Mouse (Mus musculus) forebrain, postnatal 0 days (tissue): Measurements from ENCODE around the gene Nanog. TPM values are rescaled to one million over a fixed set of nuclear protein-coding genes. Genes with fewer than 3 reads are reported as not detected.

Source experiments
- ATAC-seq: fragments of 200-750 bp; cut with Nextera tagmentation; 2 replicates; pipeline ENCODE4 v1.8.0; 2017; ENCODE audit warnings: mild to moderate bottlenecking, moderate library complexity
- DNase-seq: peaks from one replicate; pipeline ENCODE4 v3.0.0-alpha.2; 2015
- H3K27ac ChIP-seq: fragments of 300-500 bp; sonication (generic); 2 replicates; pipeline ENCODE4 v1.5.1; 2014; ENCODE audit warnings: low read depth, mild to moderate bottlenecking, antibody characterized with exemption, low read length, moderate library complexity, mixed read lengths
- H3K27me3 ChIP-seq: fragments of 300-500 bp; sonication (generic); 2 replicates; pipeline ENCODE4 v1.6.1; 2014; ENCODE audit warnings: mild to moderate bottlenecking, low read length, mixed read lengths; ENCODE audit not compliant: insufficient read depth
- H3K36me3 ChIP-seq: fragments of 300-500 bp; sonication (generic); 2 replicates; pipeline ENCODE4 v1.6.1; 2014; ENCODE audit warnings: mild to moderate bottlenecking, moderate library complexity; ENCODE audit not compliant: insufficient read depth
- H3K4me1 ChIP-seq: fragments of 300-500 bp; sonication (generic); 2 replicates; pipeline ENCODE4 v1.6.1; 2014; ENCODE audit warnings: antibody characterized with exemption; ENCODE audit not compliant: insufficient read depth
- H3K4me2 ChIP-seq: fragments of 300-500 bp; sonication (generic); 2 replicates; pipeline ENCODE4 v1.6.1; 2014; ENCODE audit warnings: low read depth, mild to moderate bottlenecking, moderate library complexity
- H3K4me3 ChIP-seq: fragments of 300-500 bp; sonication (generic); 2 replicates; pipeline ENCODE4 v1.5.1; 2014; ENCODE audit warnings: low read depth, low read length, mixed read lengths
- H3K9ac ChIP-seq: fragments of 300-500 bp; sonication (generic); 2 replicates; pipeline ENCODE4 v1.6.1; 2014; ENCODE audit warnings: mild to moderate bottlenecking
- H3K9me3 ChIP-seq: fragments of 300-500 bp; sonication (generic); 2 replicates; pipeline ENCODE4 v1.6.1; 2016; ENCODE audit warnings: low read length
- CTCF ChIP-seq: sonication (generic); IDR thresholded peaks from 2 replicates; pipeline ENCODE4 v1.5.1; 2016; ENCODE audit warnings: antibody characterized with exemption, control low read depth, low read depth
- WGBS: fragments of 180-500 bp; shearing (Covaris S2); extraction: QIAGEN DNeasy Blood & Tissue Kit; methylation state at CpG from one replicate; pipeline ENCODE4 v1.1.7; 2014; 5-methylcytosine and 5-hydroxymethylcytosine counted together
- polyA plus RNA-seq: library from polyadenylated mRNA; unstranded; fragments of >200 nt; fragmentation: Nextera tagmentation; extraction: Ambion mirVana; gene quantifications from 2 replicates; pipeline ENCODE4 v1.2.1, GENCODE M21; 2015
- total RNA-seq: library from RNA; depleted of rRNA; stranded (reverse); fragments of >200 nt; gene quantifications from 2 replicates; pipeline ENCODE4 v1.2.3, GENCODE M21; 2014

The Nanog gene
- total and polyA plus RNA-seq, 2 experiments from 2014 or later: 0.07 TPM; not detected in 1

DNA sequence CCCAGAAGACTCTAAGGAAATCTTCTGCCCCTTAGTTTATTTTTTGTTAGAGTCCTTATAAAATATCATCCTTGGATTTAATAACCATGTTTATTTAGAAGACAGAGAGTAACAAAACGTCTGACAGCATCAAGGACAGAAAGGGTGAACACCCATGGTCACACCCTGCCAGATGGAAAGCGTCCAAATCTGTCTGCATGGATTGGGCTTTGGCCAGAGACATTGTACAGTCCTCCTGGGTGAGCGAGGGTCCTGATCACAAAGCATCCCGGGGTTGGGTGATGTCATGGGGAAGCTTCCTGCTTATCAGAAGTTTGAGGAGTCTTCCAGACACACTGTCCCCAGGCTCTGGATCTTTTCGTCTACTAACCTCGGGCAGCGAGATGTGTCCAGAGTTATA is 41.4 kb upstream of the Nanog start:
- Histone ChIP-seq H3K36me3 (no peaks in the 10 kb centered on the region), H3K27me3 (no peaks in the 10 kb centered on the region; the same call in 1 of the 2 replicates), H3K4me2 (no peak overlapping the region), H3K4me1 (0 out of 2 replicates have a peak, but pooled peaks cover 3% of the 10 kb centered on the region), H3K27ac (no peak overlapping the region), H3K9me3 (no peaks in the 10 kb centered on the region), H3K9ac (no peak overlapping the region), H3K4me3 (no peak overlapping the region)
- ATAC-seq: no peak
- TF ChIP-seq CTCF: no peak
- DNase-seq: no peak
- WGBS: 62% methylated on average over 7 of the region's 7 CpGs

DNA sequence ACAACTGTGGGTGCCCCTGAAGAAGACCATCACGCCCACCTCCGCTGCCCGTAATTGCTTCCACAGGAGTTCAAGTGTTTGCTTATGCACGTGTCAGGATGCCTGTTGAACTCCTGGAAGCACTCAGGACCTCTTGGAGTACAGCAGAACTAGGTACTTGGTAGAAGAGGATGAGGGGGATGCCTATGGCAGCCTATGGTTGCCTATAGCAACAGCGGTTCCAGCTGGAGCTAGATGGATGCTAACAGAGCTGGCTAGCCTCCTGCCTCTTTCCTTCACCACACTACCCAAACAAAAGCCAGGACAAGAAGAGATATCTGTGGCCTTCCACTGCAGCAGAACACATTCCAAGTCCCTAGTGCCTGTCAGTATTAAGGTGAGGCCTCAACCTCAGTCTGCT is 39.6 kb upstream of the Nanog start:
- DNase-seq: no peak
- Histone ChIP-seq H3K27ac (no peak overlapping the region), H3K27me3 (no peaks in the 10 kb centered on the region), H3K9me3 (no peaks in the 10 kb centered on the region), H3K36me3 (no peaks in the 10 kb centered on the region), H3K4me3 (no peak overlapping the region), H3K9ac (no peak overlapping the region), H3K4me2 (no peak overlapping the region), H3K4me1 (0 out of 2 replicates have a peak, but pooled peaks cover 3% of the 10 kb centered on the region)
- no peak for ATAC-seq
- no peak for TF ChIP-seq CTCF
- WGBS: 69% methylated on average over 5 of the region's 5 CpGs

DNA sequence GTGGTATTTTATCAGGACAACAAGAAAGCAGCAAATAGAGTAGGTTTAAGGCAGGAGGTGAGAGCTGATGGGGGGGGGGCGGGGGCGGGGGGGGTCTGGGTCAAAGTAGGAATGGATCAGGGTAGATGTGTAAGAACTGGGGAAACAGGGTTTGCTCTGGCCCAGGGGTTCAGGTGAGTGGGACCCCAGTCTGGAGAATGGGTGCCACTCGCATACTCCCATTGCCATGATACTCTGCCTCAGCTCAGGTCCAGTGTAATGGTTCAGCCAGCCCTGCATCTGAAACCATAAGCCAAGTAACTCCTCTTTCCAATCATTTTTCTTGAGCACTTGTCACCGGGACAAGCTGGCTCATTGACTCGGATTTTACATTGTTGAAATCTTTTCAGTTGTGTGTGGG is 38.5 kb upstream of the Nanog start:
- no peak overlapping the region for H3K4me2 ChIP-seq
- ATAC-seq (no peak), DNase-seq (no peak)
- H3K9me3 ChIP-seq: no peaks in the 10 kb centered on the region
- no peaks in the 10 kb centered on the region for H3K27me3 ChIP-seq
- H3K4me1 ChIP-seq: 0 out of 2 replicates have a peak, but pooled peaks cover 3% of the 10 kb centered on the region
- no peak overlapping the region for H3K9ac ChIP-seq
- H3K27ac ChIP-seq: no peak overlapping the region
- 69% methylated on average over 5 of the region's 5 CpGs for WGBS
- TF ChIP-seq CTCF: no peak
- no peak overlapping the region for H3K4me3 ChIP-seq
- no peaks in the 10 kb centered on the region for H3K36me3 ChIP-seq

DNA sequence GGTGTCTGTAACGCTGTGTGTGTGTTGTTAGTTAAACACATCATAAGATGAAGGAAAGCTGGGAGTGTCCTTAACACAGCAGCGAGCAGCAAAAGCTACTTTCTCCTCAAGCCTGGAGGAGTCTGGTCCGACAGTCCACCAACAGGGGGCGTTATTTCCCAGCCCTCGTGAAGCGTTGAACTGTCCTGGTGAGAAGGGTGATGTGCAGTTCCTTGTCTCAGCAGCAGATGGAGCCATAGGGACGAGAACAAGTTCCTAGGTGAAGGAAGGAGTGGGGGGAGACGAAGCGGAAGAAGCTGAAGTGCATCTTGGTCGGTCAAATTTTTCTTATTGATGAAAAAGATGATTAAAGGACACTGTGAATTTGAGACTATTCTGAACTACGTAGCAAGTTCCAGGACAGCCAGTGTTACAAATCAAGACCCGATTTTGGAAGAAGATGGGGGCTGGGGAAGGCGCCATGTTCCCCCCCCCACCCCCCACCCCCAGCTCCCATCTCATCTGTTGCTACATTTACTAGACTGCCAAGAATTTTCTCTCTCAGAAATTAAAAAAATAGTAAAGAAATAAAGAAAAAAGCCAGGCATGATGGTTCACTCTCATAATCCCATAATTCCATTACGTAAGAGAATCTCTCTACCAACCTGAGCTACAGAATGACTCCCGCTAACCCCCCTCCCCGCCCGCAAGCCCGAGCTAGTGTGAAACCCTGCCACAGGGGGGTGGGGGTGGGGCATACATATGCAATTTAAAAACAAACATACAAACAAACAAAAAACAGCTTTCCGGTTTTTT is 37.7 kb upstream of the Nanog start:
- Histone ChIP-seq H3K4me2 (peak overlapping the region; percentile 55), H3K27me3 (no peaks in the 10 kb centered on the region), H3K4me1 (0 out of 2 replicates have a peak, but pooled peaks cover 3% of the 10 kb centered on the region), H3K9me3 (no peaks in the 10 kb centered on the region), H3K27ac (peak overlapping the region; percentile 54), H3K36me3 (no peaks in the 10 kb centered on the region), H3K9ac (peak overlapping the region; percentile 57), H3K4me3 (peak overlapping the region; percentile 48)
- 6% methylated on average over 19 of the region's 19 CpGs for WGBS
- peak; percentile 100 for TF ChIP-seq CTCF
- peak; percentile 94 for ATAC-seq
- peak; percentile 98 for DNase-seq

DNA sequence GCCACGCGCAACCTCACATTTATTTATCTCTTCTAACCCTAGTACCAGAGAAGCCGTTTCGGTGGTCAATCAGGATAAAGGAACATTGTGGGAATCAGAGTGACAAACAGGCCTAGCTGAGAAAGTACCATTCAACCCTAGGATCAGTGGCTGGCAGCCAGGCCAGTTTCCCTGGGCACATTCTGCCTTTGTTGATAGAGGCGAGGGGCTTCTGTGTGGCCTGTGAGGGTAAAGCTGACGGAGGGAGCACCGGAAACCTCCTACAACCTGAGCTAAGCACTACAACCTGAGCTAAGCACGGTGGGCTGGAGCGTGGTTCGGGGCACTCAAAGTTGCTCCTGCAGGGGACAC is 37.1 kb upstream of the Nanog start:
- peak overlapping the region; percentile 57; the same call in 1 of the 2 replicates for H3K9ac ChIP-seq
- no peak for TF ChIP-seq CTCF
- H3K4me1 ChIP-seq: 0 out of 2 replicates have a peak, but pooled peaks cover 3% of the 10 kb centered on the region
- peak overlapping the region; percentile 54; the same call in 1 of the 2 replicates for H3K27ac ChIP-seq
- 14% methylated on average over 10 of the region's 10 CpGs for WGBS
- H3K36me3 ChIP-seq: no peaks in the 10 kb centered on the region
- no peaks in the 10 kb centered on the region for H3K9me3 ChIP-seq
- no peaks in the 10 kb centered on the region for H3K27me3 ChIP-seq
- peak overlapping the region; percentile 48 for H3K4me3 ChIP-seq
- H3K4me2 ChIP-seq: peak overlapping the region; percentile 55
- ATAC-seq (peak; percentile 36), DNase-seq (peak; percentile 56)

DNA sequence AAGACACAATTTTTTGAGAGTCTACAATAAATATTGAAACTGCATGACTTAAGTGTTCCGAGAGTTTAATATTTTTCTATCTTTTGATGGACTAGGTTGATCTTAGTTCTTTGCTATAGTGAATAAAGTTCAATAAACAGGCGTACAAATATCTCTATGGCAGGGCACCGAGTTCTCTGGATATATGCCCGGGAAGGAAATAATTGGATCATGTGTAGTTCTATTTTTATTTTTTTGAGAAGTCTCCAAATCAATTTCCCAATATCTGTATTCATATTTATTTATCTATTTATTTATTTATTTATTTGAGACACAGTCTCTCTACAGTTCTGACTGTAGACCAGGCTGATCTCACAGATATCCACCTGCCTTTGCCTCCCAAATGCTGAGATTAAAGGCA is 36.4 kb upstream of the Nanog start:
- no peak for ATAC-seq
- TF ChIP-seq CTCF: no peak
- 0 out of 2 replicates have a peak, but pooled peaks cover 3% of the 10 kb centered on the region for H3K4me1 ChIP-seq

DNA sequence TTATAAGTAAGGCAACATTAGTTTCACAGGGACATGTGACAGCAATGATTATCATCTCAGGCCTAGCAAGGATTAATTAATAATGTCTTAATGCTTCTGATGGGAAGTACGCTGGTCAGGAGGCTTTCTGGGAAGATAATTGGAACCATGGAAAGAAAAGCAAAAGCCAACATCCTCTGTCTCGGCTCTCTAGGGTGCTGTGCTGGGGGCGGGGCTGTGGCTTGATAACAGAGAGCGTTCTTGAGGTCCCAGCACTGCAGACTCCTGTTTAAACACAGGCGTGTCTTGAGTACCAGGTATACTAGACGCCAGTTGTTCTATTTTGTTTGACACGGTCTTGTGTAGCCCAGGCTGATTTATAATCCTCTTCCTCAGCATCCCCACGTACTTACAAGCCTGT is 34.5 kb upstream of the Nanog start:
- Histone ChIP-seq H3K27me3 (no peaks in the 10 kb centered on the region), H3K4me2 (no peak overlapping the region), H3K4me3 (no peak overlapping the region), H3K9me3 (no peaks in the 10 kb centered on the region), H3K4me1 (0 out of 2 replicates have a peak, but pooled peaks cover 3% of the 10 kb centered on the region), H3K9ac (no peak overlapping the region), H3K36me3 (no peaks in the 10 kb centered on the region), H3K27ac (no peak overlapping the region)
- ATAC-seq: no peak
- no peak for DNase-seq
- no peak for TF ChIP-seq CTCF
- WGBS: 57% methylated on average over 8 of the region's 8 CpGs

More for the DNA sequence above, 36.4 kb upstream of the Nanog start:
- Histone ChIP-seq H3K4me2 (no peak overlapping the region), H3K27me3 (no peaks in the 10 kb centered on the region), H3K36me3 (no peaks in the 10 kb centered on the region), H3K27ac (no peak overlapping the region), H3K9me3 (no peaks in the 10 kb centered on the region), H3K4me3 (no peak overlapping the region), H3K9ac (no peak overlapping the region)
- DNase-seq: no peak
- WGBS: 87% methylated on average over 4 of the region's 4 CpGs
